Mouse (Mus musculus): ENCODE data around the gene Fam25c.
"Not testable (repeated sequence)": the region's sequence is repeated elsewhere in the genome, so short reads cannot be mapped to it uniquely, and the experiment has no call there.

Fam25c gene

GRCm38 (mm10) chr14:34355301-34355700, at the start of gene Fam25c:
Gene Fam25c (minus strand): TSS chr14:34355433.
- DNase-seq (ENCODE audit: low spot score in 2 of 2): no peak

GRCm38 (mm10) chr14:34403424-34403823, 48.2 kb upstream of the Fam25c start:
- no peak for DNase-seq (ENCODE audit: low spot score in 2 of 2)

GRCm38 (mm10) chr14:34402871-34403270, 47.6 kb upstream of the Fam25c start:
- DNase-seq (ENCODE audit: low spot score in 2 of 2): no peak

- peak; percentile 43 to 78 for DNase-seq (ENCODE audit: low spot score in 2 of 2)
Observed at GRCm38 (mm10) chr14:34401135-34401534, 45.9 kb upstream of the Fam25c start.

GRCm38 (mm10) chr14:34400021-34400420, 44.8 kb upstream of the Fam25c start:
- DNase-seq (ENCODE audit: low spot score in 2 of 2): no peak

GRCm38 (mm10) chr14:34399301-34399700, 44.1 kb upstream of the Fam25c start:
- DNase-seq (ENCODE audit: low spot score in 2 of 2): no peak

- DNase-seq (ENCODE audit: low spot score in 2 of 2): no peak
Observed at GRCm38 (mm10) chr14:34398901-34399300, 43.7 kb upstream of the Fam25c start.

- DNase-seq (ENCODE audit: low spot score in 2 of 2): no peak
Observed at GRCm38 (mm10) chr14:34397871-34398270, 42.6 kb upstream of the Fam25c start.

- DNase-seq (ENCODE audit: low spot score in 2 of 2): no peak
Observed at GRCm38 (mm10) chr14:34393295-34393694, 38.1 kb upstream of the Fam25c start.

GRCm38 (mm10) chr14:34382921-34383704, 27.9 kb upstream of the Fam25c start:
- no peak for DNase-seq (ENCODE audit: low spot score in 2 of 2)

GRCm38 (mm10) chr14:34378560-34379331, 23.5 kb upstream of the Fam25c start:
- DNase-seq (ENCODE audit: low spot score in 2 of 2): no peak

GRCm38 (mm10) chr14:34377121-34377520, 21.9 kb upstream of the Fam25c start:
- DNase-seq (ENCODE audit: low spot score in 2 of 2): no peak

- DNase-seq (ENCODE audit: low spot score in 2 of 2): no peak
Observed at GRCm38 (mm10) chr14:34375941-34376340, 20.7 kb upstream of the Fam25c start.

- no peak for DNase-seq (ENCODE audit: low spot score in 2 of 2)
Observed at GRCm38 (mm10) chr14:34375415-34375904, 20.2 kb upstream of the Fam25c start, which contains the start of gene Mmrn2. Gene Mmrn2 (plus strand): TSS chr14:34375465.

GRCm38 (mm10) chr14:34374577-34374976, 19.3 kb upstream of the Fam25c start, which contains the start of gene Sncg:
Gene Sncg (minus strand): TSS chr14:34374789.
- DNase-seq (ENCODE audit: low spot score in 2 of 2): no peak

GRCm38 (mm10) chr14:34373581-34373980, 18.3 kb upstream of the Fam25c start:
- DNase-seq (ENCODE audit: low spot score in 2 of 2): no peak

- peak in 1 of 2 experiments; percentile 38 for DNase-seq (ENCODE audit: low spot score in 2 of 2)
Observed at GRCm38 (mm10) chr14:34372646-34373045, 17.4 kb upstream of the Fam25c start.

- no peak for DNase-seq (ENCODE audit: low spot score in 2 of 2)
Observed at GRCm38 (mm10) chr14:34371763-34372162, 16.5 kb upstream of the Fam25c start.

GRCm38 (mm10) chr14:34370921-34371320, 15.7 kb upstream of the Fam25c start:
- DNase-seq (ENCODE audit: low spot score in 2 of 2): no peak

GRCm38 (mm10) chr14:34370203-34370602, 15.0 kb upstream of the Fam25c start:
- DNase-seq (ENCODE audit: low spot score in 2 of 2): no peak

- DNase-seq (ENCODE audit: low spot score in 2 of 2): no peak
Observed at GRCm38 (mm10) chr14:34365147-34365507, 9.9 kb upstream of the Fam25c start.

- not testable (repeated sequence) for DNase-seq (ENCODE audit: low spot score in 2 of 2)
Observed at GRCm38 (mm10) chr14:34364254-34365146, 9.3 kb upstream of the Fam25c start.

All from spleen, postnatal 10 days (tissue).